Mouse (Mus musculus) thymus, adult 2 months (tissue): ENCODE results near the gene Asf1b.

ENCODE experiments used
- CTCF ChIP-seq: fragments of 200-500 bp; IDR thresholded peaks from 2 replicates; pipeline ENCODE4 v1.5.1; 2012; ENCODE audit warnings: mild to moderate bottlenecking, control low read depth, low read length, moderate library complexity, borderline replicate concordance; ENCODE audit not compliant: control insufficient read depth, poor library complexity, insufficient read depth; ENCODE audit errors: extremely low read depth
- POLR2A ChIP-seq: fragments of 200-500 bp; IDR thresholded peaks from 2 replicates; pipeline ENCODE4 v1.6.1; 2012; ENCODE audit warnings: mild to moderate bottlenecking, low read length, control low read depth, moderate library complexity; ENCODE audit not compliant: control insufficient read depth, poor library complexity, insufficient read depth; ENCODE audit errors: extremely low read depth

DNA sequence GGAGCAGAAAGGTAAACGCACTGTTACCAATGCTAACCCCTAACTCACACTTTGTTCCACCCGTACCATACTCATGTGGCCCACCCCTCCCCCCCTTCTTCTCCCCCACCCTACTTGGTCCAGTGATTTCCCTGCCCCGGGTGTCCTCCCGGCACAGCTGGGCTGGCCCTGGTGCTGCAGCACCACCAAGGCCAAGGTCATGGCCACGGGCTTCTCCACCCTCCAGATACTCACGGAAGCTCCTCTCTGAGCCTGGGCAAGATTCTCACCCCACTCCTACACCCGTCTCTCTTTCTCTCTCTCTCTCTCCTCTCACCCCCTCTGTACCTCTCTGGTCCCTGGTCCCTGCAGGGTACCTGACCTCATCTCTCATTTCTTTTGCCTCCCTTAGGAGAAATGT, 29.0 kb upstream of the Asf1b start:
- TF ChIP-seq CTCF (no peak), POLR2A (no peak)
